Mouse (Mus musculus): ENCODE measurements around the gene Gm49721. TPM values are rescaled to one million over a fixed set of nuclear protein-coding genes. Genes with fewer than 3 reads are reported as not detected.

The Gm49721 gene
- polyA plus RNA-seq (2014; fragmentation: Illumina TruSeq; extraction: RNeasy Lipid Tissue Mini Kit (QIAGEN cat#74804); ENCODE audit: low replicate concordance) = not detected

GRCm38 (mm10) chr17:6978287-6979248 lies at the start of gene Gm49721:
Gm49721 (plus strand) TSS chr17:6978904.

GRCm38 (mm10) chr17:6947984-6948768 lies 30.5 kb upstream of the Gm49721 start, which contains the start of gene Rsph3b:
Rsph3b (minus strand) TSS chr17:6948682.

GRCm38 (mm10) chr17:6960776-6961175 lies 17.9 kb upstream of the Gm49721 start, which contains the start of gene Tagap1:
Tagap1 (minus strand) TSS chr17:6961156.

GRCm38 (mm10) chr17:6970334-6970733 lies 8.4 kb upstream of the Gm49721 start, which contains the start of gene Rnaset2b:
Rnaset2b (plus strand) TSS chr17:6970634.

GRCm38 (mm10) chr17:7025257-7025656 lies 46.6 kb downstream of the Gm49721 start, which contains the start of gene Gm1604a:
Gm1604a (plus strand) TSS chr17:7025568.

Other genes with a start within 250 kb of the Gm49721 start
- 345 TPM for gene Ezr, start 196.1 kb upstream of the Gm49721 start, polyA plus RNA-seq (2014; fragmentation: Illumina TruSeq; extraction: RNeasy Lipid Tissue Mini Kit (QIAGEN cat#74804); ENCODE audit: low replicate concordance)
- gene Rsph3b, start 30.2 kb upstream of the Gm49721 start, polyA plus RNA-seq (2014; fragmentation: Illumina TruSeq; extraction: RNeasy Lipid Tissue Mini Kit (QIAGEN cat#74804); ENCODE audit: low replicate concordance) = 35.3 TPM
- gene Tagap1, start 17.7 kb upstream of the Gm49721 start, polyA plus RNA-seq (2014; fragmentation: Illumina TruSeq; extraction: RNeasy Lipid Tissue Mini Kit (QIAGEN cat#74804); ENCODE audit: low replicate concordance) = 7.7 TPM
- gene Rnaset2b, start 8.3 kb upstream of the Gm49721 start, polyA plus RNA-seq (2014; fragmentation: Illumina TruSeq; extraction: RNeasy Lipid Tissue Mini Kit (QIAGEN cat#74804); ENCODE audit: low replicate concordance) = 210 TPM
- not detected for gene Gm1604a, start 46.7 kb downstream of the Gm49721 start, polyA plus RNA-seq (2014; fragmentation: Illumina TruSeq; extraction: RNeasy Lipid Tissue Mini Kit (QIAGEN cat#74804); ENCODE audit: low replicate concordance)
- gene Rps6ka2, start 191.2 kb downstream of the Gm49721 start, polyA plus RNA-seq (2014; fragmentation: Illumina TruSeq; extraction: RNeasy Lipid Tissue Mini Kit (QIAGEN cat#74804); ENCODE audit: low replicate concordance) = 0.30 TPM

Data from small intestine, adult 10 weeks (tissue).